Mouse (Mus musculus) forebrain, embryonic 10.5 days (tissue): ENCODE data around the gene Tc2n. TPM values are rescaled to one million over a fixed set of nuclear protein-coding genes. Genes with fewer than 3 reads are reported as not detected.
"Not testable (repeated sequence)": the region's sequence is repeated elsewhere in the genome, so short reads cannot be mapped to it uniquely, and the experiment has no call there.

ENCODE experiments used
- DNase-seq: peaks from one replicate; pipeline ENCODE4 v3.0.0-alpha.2; 2017; ENCODE audit warnings: low spot score; ENCODE audit errors: extremely low spot score
- H3K27ac ChIP-seq: fragments of 300-500 bp; sonication (generic); 2 replicates; pipeline ENCODE4 v1.5.1; 2016; ENCODE audit warnings: mild to moderate bottlenecking
- H3K27me3 ChIP-seq: fragments of 300-500 bp; sonication (generic); 2 replicates; pipeline ENCODE4 v1.6.1; 2016; ENCODE audit warnings: mild to moderate bottlenecking; ENCODE audit not compliant: poor library complexity, severe bottlenecking
- H3K36me3 ChIP-seq: fragments of 300-500 bp; sonication (generic); replicated peaks from 2 replicates; pipeline ENCODE4 v1.6.1; 2016; ENCODE audit warnings: mild to moderate bottlenecking, moderate library complexity
- H3K4me1 ChIP-seq: fragments of 300-500 bp; sonication (generic); 2 replicates; pipeline ENCODE4 v1.6.1; 2016
- H3K4me3 ChIP-seq: fragments of 300-500 bp; sonication (generic); 2 replicates; pipeline ENCODE4 v1.5.1; 2016; ENCODE audit warnings: mild to moderate bottlenecking, moderate library complexity
- H3K9me3 ChIP-seq: fragments of 300-500 bp; sonication (generic); 2 replicates; pipeline ENCODE4 v1.6.1; 2016; ENCODE audit warnings: mild to moderate bottlenecking, moderate library complexity
- WGBS: fragments of 180-500 bp; shearing (Covaris S2); methylation state at CpG from one replicate; pipeline ENCODE4 v1.1.7; 2016; 5-methylcytosine and 5-hydroxymethylcytosine counted together
- polyA plus RNA-seq: library from polyadenylated mRNA; unstranded; fragments of >200 nt; fragmentation: Nextera tagmentation; extraction: Ambion mirVana; gene quantifications from 2 replicates; pipeline ENCODE4 v1.2.1, GENCODE M21; 2016

Tc2n gene
- polyA plus RNA-seq, 1 experiment from 2014 or later: 0.21 TPM

GRCm38 (mm10) chr12:101699176-101699575, 19.1 kb downstream of the Tc2n start:
- Histone ChIP-seq H3K9me3 (no peaks in the 10 kb centered on the region), H3K27me3 (no peaks in the 10 kb centered on the region), H3K36me3 (no peaks in the 10 kb centered on the region), H3K27ac (no peak overlapping the region), H3K4me1 (no peaks in the 10 kb centered on the region), H3K4me3 (no peak overlapping the region)
- 91% methylated on average over 3 of the region's 3 CpGs for WGBS
- DNase-seq: no peak

GRCm38 (mm10) chr12:101696521-101696920, 21.8 kb downstream of the Tc2n start:
- DNase-seq: no peak
- H3K27me3 ChIP-seq: no peaks in the 10 kb centered on the region
- 93% methylated on average over 1 of the region's 1 CpGs for WGBS
- no peaks in the 10 kb centered on the region for H3K9me3 ChIP-seq
- no peak overlapping the region for H3K4me3 ChIP-seq
- H3K4me1 ChIP-seq: no peaks in the 10 kb centered on the region
- no peak overlapping the region for H3K27ac ChIP-seq
- no peaks in the 10 kb centered on the region for H3K36me3 ChIP-seq

GRCm38 (mm10) chr12:101680538-101680937, 37.8 kb downstream of the Tc2n start:
- Histone ChIP-seq H3K4me3 (no peak overlapping the region), H3K27ac (no peak overlapping the region), H3K4me1 (no peaks in the 10 kb centered on the region), H3K9me3 (no peaks in the 10 kb centered on the region), H3K36me3 (no peaks in the 10 kb centered on the region), H3K27me3 (no peaks in the 10 kb centered on the region)
- no peak for DNase-seq
- 90% methylated on average over 2 of the region's 2 CpGs for WGBS

GRCm38 (mm10) chr12:101667502-101667901, 50.8 kb downstream of the Tc2n start:
- no peak overlapping the region for H3K4me3 ChIP-seq
- no peaks in the 10 kb centered on the region for H3K9me3 ChIP-seq
- H3K27me3 ChIP-seq: no peaks in the 10 kb centered on the region
- no peak for DNase-seq
- no peaks in the 10 kb centered on the region for H3K36me3 ChIP-seq
- no peak overlapping the region for H3K27ac ChIP-seq
- WGBS: 90% methylated on average over 2 of the region's 2 CpGs
- no peaks in the 10 kb centered on the region for H3K4me1 ChIP-seq

- H3K4me3 ChIP-seq: no peak overlapping the region
- no peak overlapping the region for H3K27ac ChIP-seq
- 92% methylated on average over 1 of the region's 1 CpGs for WGBS
- H3K27me3 ChIP-seq: no peaks in the 10 kb centered on the region
- H3K36me3 ChIP-seq: no peaks in the 10 kb centered on the region
- no peaks in the 10 kb centered on the region for H3K4me1 ChIP-seq
- no peak for DNase-seq
- 0 out of 2 replicates have a peak, but pooled peaks cover 3% of the 10 kb centered on the region for H3K9me3 ChIP-seq
Observed at GRCm38 (mm10) chr12:101633137-101633536, 85.2 kb downstream of the Tc2n start.

- H3K9me3 ChIP-seq, H3K27me3 ChIP-seq, H3K4me1 ChIP-seq, H3K36me3 ChIP-seq, H3K27ac ChIP-seq, DNase-seq, H3K4me3 ChIP-seq: not testable (repeated sequence)
Observed at GRCm38 (mm10) chr12:101606622-101607021, 111.7 kb downstream of the Tc2n start.

Other genes with a start within 250 kb of the Tc2n start
- 9.9 and 10.4 TPM in 2 replicates for gene Fbln5, start 100.5 kb upstream of the Tc2n start, polyA plus RNA-seq
- 15.4 and 18.5 TPM in 2 replicates for gene Trip11, start 194.7 kb upstream of the Tc2n start, polyA plus RNA-seq
- 11.0 and 14.0 TPM in 2 replicates for gene Atxn3, start 239.7 kb upstream of the Tc2n start, polyA plus RNA-seq